Mouse (Mus musculus): ENCODE data around the gene Mpo. TPM values are rescaled to one million over a fixed set of nuclear protein-coding genes. Genes with fewer than 3 reads are reported as not detected.
A peak's percentile ranks its signal among the peaks of the same experiment; 100 is the strongest.

The Mpo gene
- polyA plus RNA-seq, 1 experiment from 2014 or later: 3.7 TPM

GRCm38 (mm10) chr11:87770989-87771388, 22.4 kb upstream of the Mpo start:
- H3K4me1 ChIP-seq (ENCODE audit: control insufficient read depth, insufficient read depth, low read length): no peaks in the 10 kb centered on the region
- H3K27me3 ChIP-seq (ENCODE audit: control insufficient read depth, insufficient read depth, low read length): peaks cover 9% of the 10 kb centered on the region
- no peaks in the 10 kb centered on the region for H3K9me3 ChIP-seq (ENCODE audit: control insufficient read depth, low read length)
- H3K4me3 ChIP-seq (ENCODE audit: low read depth, low read length): no peak overlapping the region
- DNase-seq (ENCODE audit: low spot score) (peak; percentile 79), ATAC-seq (ENCODE audit: insufficient number of reproducible peaks, low FRiP score, low TSS enrichment, low read depth) (no peak)
- no peaks in the 10 kb centered on the region for H3K36me3 ChIP-seq (ENCODE audit: control insufficient read depth, insufficient read depth, low read length)
- no peak overlapping the region for H3K9ac ChIP-seq (ENCODE audit: low read length)
- WGBS: 53% methylated on average over 3 of the region's 3 CpGs
- H3K27ac ChIP-seq (replicated peaks; ENCODE audit: low read depth, low read length): no peak overlapping the region
- no peak overlapping the region for H3K4me2 ChIP-seq (ENCODE audit: low read depth, severe bottlenecking)

- H3K36me3 ChIP-seq (ENCODE audit: control insufficient read depth, insufficient read depth, low read length): no peaks in the 10 kb centered on the region
- H3K4me1 ChIP-seq (ENCODE audit: control insufficient read depth, insufficient read depth, low read length): no peaks in the 10 kb centered on the region
- no peak overlapping the region for H3K4me2 ChIP-seq (ENCODE audit: low read depth, severe bottlenecking)
- no peak overlapping the region for H3K9ac ChIP-seq (ENCODE audit: low read length)
- no peak overlapping the region for H3K27ac ChIP-seq (replicated peaks; ENCODE audit: low read depth, low read length)
- H3K4me3 ChIP-seq (ENCODE audit: low read depth, low read length): no peak overlapping the region
- WGBS: 95% methylated on average over 3 of the region's 3 CpGs
- no peaks in the 10 kb centered on the region for H3K27me3 ChIP-seq (ENCODE audit: control insufficient read depth, insufficient read depth, low read length)
- ATAC-seq (ENCODE audit: insufficient number of reproducible peaks, low FRiP score, low TSS enrichment, low read depth): no peak
- DNase-seq (ENCODE audit: low spot score): no peak
- H3K9me3 ChIP-seq (ENCODE audit: control insufficient read depth, low read length): no peaks in the 10 kb centered on the region
These were observed 21.0 kb upstream of the Mpo start for GRCm38 (mm10) chr11:87772354-87772753.

GRCm38 (mm10) chr11:87778100-87778765, 15.1 kb upstream of the Mpo start:
- no peaks in the 10 kb centered on the region for H3K9me3 ChIP-seq (ENCODE audit: control insufficient read depth, low read length)
- H3K9ac ChIP-seq (ENCODE audit: low read length): peak overlapping the region; percentile 78
- H3K27me3 ChIP-seq (ENCODE audit: control insufficient read depth, insufficient read depth, low read length): no peaks in the 10 kb centered on the region
- no peaks in the 10 kb centered on the region for H3K36me3 ChIP-seq (ENCODE audit: control insufficient read depth, insufficient read depth, low read length)
- DNase-seq (ENCODE audit: low spot score) (peak; percentile 90), ATAC-seq (ENCODE audit: insufficient number of reproducible peaks, low FRiP score, low TSS enrichment, low read depth) (peak; percentile 83)
- peak overlapping the region; percentile 39 for H3K4me3 ChIP-seq (ENCODE audit: low read depth, low read length)
- WGBS: 16% methylated on average over 23 of the region's 32 CpGs
- peaks cover 11% of the 10 kb centered on the region; the same call in 1 of the 2 replicates for H3K4me1 ChIP-seq (ENCODE audit: control insufficient read depth, insufficient read depth, low read length)
- no peak overlapping the region for H3K27ac ChIP-seq (replicated peaks; ENCODE audit: low read depth, low read length)
- H3K4me2 ChIP-seq (ENCODE audit: low read depth, severe bottlenecking): peak overlapping the region; percentile 70

- DNase-seq (ENCODE audit: low spot score) (no peak), ATAC-seq (ENCODE audit: insufficient number of reproducible peaks, low FRiP score, low TSS enrichment, low read depth) (peak; percentile 48)
- H3K36me3 ChIP-seq (ENCODE audit: control insufficient read depth, insufficient read depth, low read length): no peaks in the 10 kb centered on the region
- H3K4me2 ChIP-seq (ENCODE audit: low read depth, severe bottlenecking): peak overlapping the region; percentile 70
- 36% methylated on average over 12 of the region's 12 CpGs for WGBS
- peak overlapping the region; percentile 39; the same call in 1 of the 2 replicates for H3K4me3 ChIP-seq (ENCODE audit: low read depth, low read length)
- H3K4me1 ChIP-seq (ENCODE audit: control insufficient read depth, insufficient read depth, low read length): peaks cover 11% of the 10 kb centered on the region; the same call in 1 of the 2 replicates
- H3K9ac ChIP-seq (ENCODE audit: low read length): peak overlapping the region; percentile 17; the same call in 1 of the 2 replicates
- no peak overlapping the region for H3K27ac ChIP-seq (replicated peaks; ENCODE audit: low read depth, low read length)
- H3K27me3 ChIP-seq (ENCODE audit: control insufficient read depth, insufficient read depth, low read length): no peaks in the 10 kb centered on the region; the same call in 1 of the 2 replicates
- H3K9me3 ChIP-seq (ENCODE audit: control insufficient read depth, low read length): no peaks in the 10 kb centered on the region
These were observed 14.5 kb upstream of the Mpo start for GRCm38 (mm10) chr11:87778915-87779314.

GRCm38 (mm10) chr11:87779392-87779791, 14.0 kb upstream of the Mpo start:
- peaks cover 11% of the 10 kb centered on the region; the same call in 1 of the 2 replicates for H3K4me1 ChIP-seq (ENCODE audit: control insufficient read depth, insufficient read depth, low read length)
- no peak overlapping the region for H3K4me2 ChIP-seq (ENCODE audit: low read depth, severe bottlenecking)
- no peak for ATAC-seq (ENCODE audit: insufficient number of reproducible peaks, low FRiP score, low TSS enrichment, low read depth)
- H3K4me3 ChIP-seq (ENCODE audit: low read depth, low read length): no peak overlapping the region
- H3K27me3 ChIP-seq (ENCODE audit: control insufficient read depth, insufficient read depth, low read length): no peaks in the 10 kb centered on the region; the same call in 1 of the 2 replicates
- no peak for DNase-seq (ENCODE audit: low spot score)
- H3K9me3 ChIP-seq (ENCODE audit: control insufficient read depth, low read length): no peaks in the 10 kb centered on the region
- no peak overlapping the region for H3K27ac ChIP-seq (replicated peaks; ENCODE audit: low read depth, low read length)
- WGBS: 77% methylated on average over 4 of the region's 4 CpGs
- no peaks in the 10 kb centered on the region for H3K36me3 ChIP-seq (ENCODE audit: control insufficient read depth, insufficient read depth, low read length)
- no peak overlapping the region for H3K9ac ChIP-seq (ENCODE audit: low read length)

GRCm38 (mm10) chr11:87780130-87780529, 13.3 kb upstream of the Mpo start:
- no peaks in the 10 kb centered on the region; the same call in 1 of the 2 replicates for H3K27me3 ChIP-seq (ENCODE audit: control insufficient read depth, insufficient read depth, low read length)

GRCm38 (mm10) chr11:87790088-87790487, 3.3 kb upstream of the Mpo start:
- DNase-seq (ENCODE audit: low spot score) (no peak), ATAC-seq (ENCODE audit: insufficient number of reproducible peaks, low FRiP score, low TSS enrichment, low read depth) (no peak)
- no peak overlapping the region for H3K27ac ChIP-seq (replicated peaks; ENCODE audit: low read depth, low read length)
- H3K36me3 ChIP-seq (ENCODE audit: control insufficient read depth, insufficient read depth, low read length): no peaks in the 10 kb centered on the region
- H3K27me3 ChIP-seq (ENCODE audit: control insufficient read depth, insufficient read depth, low read length): no peaks in the 10 kb centered on the region
- H3K4me3 ChIP-seq (ENCODE audit: low read depth, low read length): no peak overlapping the region
- H3K9ac ChIP-seq (ENCODE audit: low read length): no peak overlapping the region
- H3K4me2 ChIP-seq (ENCODE audit: low read depth, severe bottlenecking): no peak overlapping the region
- no peaks in the 10 kb centered on the region for H3K4me1 ChIP-seq (ENCODE audit: control insufficient read depth, insufficient read depth, low read length)
- H3K9me3 ChIP-seq (ENCODE audit: control insufficient read depth, low read length): no peaks in the 10 kb centered on the region
- 88% methylated on average over 6 of the region's 6 CpGs for WGBS

More at GRCm38 (mm10) chr11:87780130-87780529, 13.3 kb upstream of the Mpo start:
- H3K4me3 ChIP-seq (ENCODE audit: low read depth, low read length): no peak overlapping the region
- H3K9me3 ChIP-seq (ENCODE audit: control insufficient read depth, low read length): no peaks in the 10 kb centered on the region
- H3K36me3 ChIP-seq (ENCODE audit: control insufficient read depth, insufficient read depth, low read length): no peaks in the 10 kb centered on the region
- no peak overlapping the region for H3K4me2 ChIP-seq (ENCODE audit: low read depth, severe bottlenecking)
- 85% methylated on average over 8 of the region's 8 CpGs for WGBS
- no peak for DNase-seq (ENCODE audit: low spot score)
- ATAC-seq (ENCODE audit: insufficient number of reproducible peaks, low FRiP score, low TSS enrichment, low read depth): no peak
- no peak overlapping the region for H3K27ac ChIP-seq (replicated peaks; ENCODE audit: low read depth, low read length)
- no peak overlapping the region for H3K9ac ChIP-seq (ENCODE audit: low read length)
- peaks cover 11% of the 10 kb centered on the region; the same call in 1 of the 2 replicates for H3K4me1 ChIP-seq (ENCODE audit: control insufficient read depth, insufficient read depth, low read length)

GRCm38 (mm10) chr11:87801711-87802275, 8.4 kb downstream of the Mpo start:
- Histone ChIP-seq H3K27ac (replicated peaks; ENCODE audit: low read depth, low read length) (no peak overlapping the region), H3K9me3 (ENCODE audit: control insufficient read depth, low read length) (no peaks in the 10 kb centered on the region), H3K27me3 (ENCODE audit: control insufficient read depth, insufficient read depth, low read length) (no peaks in the 10 kb centered on the region), H3K4me2 (ENCODE audit: low read depth, severe bottlenecking) (no peak overlapping the region), H3K36me3 (ENCODE audit: control insufficient read depth, insufficient read depth, low read length) (no peaks in the 10 kb centered on the region), H3K4me1 (ENCODE audit: control insufficient read depth, insufficient read depth, low read length) (no peaks in the 10 kb centered on the region), H3K9ac (ENCODE audit: low read length) (no peak overlapping the region), H3K4me3 (ENCODE audit: low read depth, low read length) (no peak overlapping the region)
- ATAC-seq (ENCODE audit: insufficient number of reproducible peaks, low FRiP score, low TSS enrichment, low read depth): no peak
- 85% methylated on average over 22 of the region's 22 CpGs for WGBS
- no peak for DNase-seq (ENCODE audit: low spot score)

All from limb, embryonic 11.5 days (tissue).